Mouse (Mus musculus) adrenal gland, postnatal 25 days (tissue): Measurements from ENCODE around the gene Gm10378. TPM values are rescaled to one million over a fixed set of nuclear protein-coding genes. Genes with fewer than 3 reads are reported as not detected.
"Not testable (repeated sequence)": the region's sequence is repeated elsewhere in the genome, so short reads cannot be mapped to it uniquely, and the experiment has no call there.

Experiments
- DNase-seq: peaks from one replicate; pipeline ENCODE4 v3.0.0; 2021; ENCODE audit warnings: mixed read lengths
- long read RNA-seq: library from polyadenylated mRNA; stranded (forward); transcript quantifications from one replicate; pipeline ENCODE4 v2.0.0, GENCODE M21; 2021
- microRNA-seq, 2 experiments: library from miRNA; unstranded; fragments of <30 nt; microRNA quantifications; one replicate each; pipeline ENCODE4 v1.2.0; 2021
- total RNA-seq: library from RNA; stranded (reverse); gene quantifications from 2 replicates; pipeline ENCODE4 v1.2.3, GENCODE M21; 2021

Gene Gm10378
- total RNA-seq, result not detected in 2 replicates
- long read RNA-seq, result 0 reads

- not testable (repeated sequence) for DNase-seq
Observed at GRCm38 (mm10) chr14:42655638-42656037, at the start of gene Gm10378. Gene Gm10378, plus strand, starts transcription at chr14:42655938.

- DNase-seq, result not testable (repeated sequence)
Observed at GRCm38 (mm10) chr14:42641817-42642216, 13.9 kb upstream of the Gm10378 start, which contains the start of gene Gm3633. Gene Gm3633, minus strand, starts transcription at chr14:42641917.

Small RNA genes lying within 50 kb of the gene (microRNA-seq; reads per million reads assigned to microRNA genes)
- gene Gm23620, result 0 reads per million in 2 experiments
- gene Gm25228, result 0 reads per million in 2 experiments

Other genes with a start within 250 kb of the Gm10378 start
- not detected in 2 replicates for gene Gm8005, start 216.3 kb upstream of the Gm10378 start, total RNA-seq
- not detected in 2 replicates for gene Gm8011, start 192.1 kb upstream of the Gm10378 start, total RNA-seq
- gene Gm8020, start 153.6 kb upstream of the Gm10378 start, total RNA-seq, result not detected in 2 replicates
- not detected in 2 replicates for gene Gm8024, start 131.7 kb upstream of the Gm10378 start, total RNA-seq
- gene Gm17124, start 56.1 kb upstream of the Gm10378 start, total RNA-seq, result not detected in 2 replicates
- not detected in 2 replicates for gene Gm3633, start 14.0 kb upstream of the Gm10378 start, total RNA-seq
- not detected in 2 replicates for gene Gm3015, start 112.9 kb downstream of the Gm10378 start, total RNA-seq
- gene Gm10377, start 142.0 kb downstream of the Gm10378 start, total RNA-seq, result not detected in 2 replicates
- not detected in 2 replicates for gene Gm21977, start 197.5 kb downstream of the Gm10378 start, total RNA-seq